10 mouse cellular contexts compared by ENCODE assay signal in the genomic region with DNA sequence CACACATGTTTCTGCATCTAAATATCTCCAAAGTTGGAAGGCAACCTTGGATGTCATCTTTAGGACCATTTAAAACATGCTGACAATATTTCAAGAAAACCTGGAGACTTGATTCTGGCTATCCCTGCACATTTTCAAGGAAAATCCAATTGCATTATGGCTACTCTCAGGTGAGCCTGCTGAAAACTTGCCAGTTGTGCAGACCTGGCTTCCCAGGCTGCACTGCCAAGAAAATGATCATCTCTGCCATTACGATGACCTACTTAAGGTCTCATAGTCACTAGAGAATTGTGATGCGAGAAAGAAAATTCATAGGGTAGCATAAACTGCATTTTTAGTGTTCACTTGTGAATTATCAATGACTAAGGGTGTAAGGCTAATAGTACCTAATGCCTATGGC.
"Had no signal": no experiment of that assay in that cellular context is flagged by ENCODE, and none has a peak within 500 bp of the region (broad histone marks: within the 10 kb centered on the region; RNA-seq: fewer than 3 reads in every experiment).

No protein-coding gene starts in this region.

- ATAC-seq: liver, postnatal 0 days; lung, postnatal 0 days; midbrain, embryonic 15.5 days had no signal

- DNase-seq: kidney, postnatal 25 days; layer of hippocampus, adult 9-11 months; liver, postnatal 0 days; lung, embryonic 14.5 days; retina, postnatal 1 day; right cerebral cortex, postnatal 25 days; thymus, adult 18-20 months; thymus, postnatal 36 days had no signal
